Mouse (Mus musculus) gastrocnemius, postnatal 4 days (tissue): ENCODE results near the gene Dusp3. TPM values are rescaled to one million over a fixed set of nuclear protein-coding genes. Genes with fewer than 3 reads are reported as not detected.

ENCODE experiments used
- DNase-seq, 2 experiments: peaks; one replicate each; pipeline ENCODE4 v3.0.0; 2021 to 2022; ENCODE audit warnings: low spot score in 2 of 2, mixed read lengths in 2 of 2
- total RNA-seq, 2 experiments: library from RNA; stranded (reverse); gene quantifications; 2 replicates each; pipeline ENCODE4 v1.2.3; 2021

Gene Dusp3
- total RNA-seq, 2 experiments from 2014 or later: 140 to 145 TPM

DNA sequence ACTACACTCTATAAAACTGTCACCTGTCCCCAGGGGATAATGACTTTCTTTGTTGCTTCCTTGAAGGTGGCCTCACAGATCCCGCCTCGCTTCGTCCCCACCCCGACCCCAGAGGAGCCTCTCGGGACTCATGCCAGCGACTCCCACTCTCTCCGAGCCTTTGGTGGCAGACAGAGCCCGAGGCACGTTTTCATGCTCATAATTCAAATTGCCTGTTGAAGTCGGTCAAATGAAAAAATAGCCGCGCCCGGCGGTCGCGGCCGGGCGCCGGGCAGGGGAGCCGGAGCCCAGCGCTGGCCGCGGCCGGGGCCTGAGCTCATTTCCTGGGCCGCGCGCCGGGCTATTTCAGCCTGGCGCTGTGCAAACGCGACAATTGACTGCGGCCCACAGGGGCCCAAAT, 49.7 kb downstream of the Dusp3 start:
- DNase-seq: peak in 1 of 2 experiments; percentile 33

GRCm38 (mm10) chr11:101936421-101936820, 50.4 kb downstream of the Dusp3 start:
- DNase-seq: no peak

DNA sequence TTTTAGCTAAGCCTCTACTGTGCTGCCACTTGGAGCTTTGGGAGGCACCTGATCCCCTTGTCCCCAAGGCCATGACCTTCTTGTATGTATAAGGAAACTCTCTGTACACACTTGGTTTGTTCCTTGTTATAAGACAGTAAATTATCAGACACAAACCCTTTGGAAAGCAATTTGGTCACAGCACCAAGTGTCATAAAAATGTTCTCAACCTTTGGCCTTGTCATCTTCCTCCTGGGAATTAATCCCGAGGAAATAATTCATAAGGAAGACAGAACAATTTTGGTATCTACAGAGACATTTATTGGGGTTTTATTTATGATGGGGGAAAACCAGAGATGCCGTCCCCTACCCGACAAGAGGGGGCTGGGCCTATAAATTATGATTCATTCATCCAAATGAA, 51.1 kb downstream of the Dusp3 start:
- no peak for DNase-seq

- DNase-seq: no peak
Observed at GRCm38 (mm10) chr11:101931978-101932377, 54.8 kb downstream of the Dusp3 start.

DNA sequence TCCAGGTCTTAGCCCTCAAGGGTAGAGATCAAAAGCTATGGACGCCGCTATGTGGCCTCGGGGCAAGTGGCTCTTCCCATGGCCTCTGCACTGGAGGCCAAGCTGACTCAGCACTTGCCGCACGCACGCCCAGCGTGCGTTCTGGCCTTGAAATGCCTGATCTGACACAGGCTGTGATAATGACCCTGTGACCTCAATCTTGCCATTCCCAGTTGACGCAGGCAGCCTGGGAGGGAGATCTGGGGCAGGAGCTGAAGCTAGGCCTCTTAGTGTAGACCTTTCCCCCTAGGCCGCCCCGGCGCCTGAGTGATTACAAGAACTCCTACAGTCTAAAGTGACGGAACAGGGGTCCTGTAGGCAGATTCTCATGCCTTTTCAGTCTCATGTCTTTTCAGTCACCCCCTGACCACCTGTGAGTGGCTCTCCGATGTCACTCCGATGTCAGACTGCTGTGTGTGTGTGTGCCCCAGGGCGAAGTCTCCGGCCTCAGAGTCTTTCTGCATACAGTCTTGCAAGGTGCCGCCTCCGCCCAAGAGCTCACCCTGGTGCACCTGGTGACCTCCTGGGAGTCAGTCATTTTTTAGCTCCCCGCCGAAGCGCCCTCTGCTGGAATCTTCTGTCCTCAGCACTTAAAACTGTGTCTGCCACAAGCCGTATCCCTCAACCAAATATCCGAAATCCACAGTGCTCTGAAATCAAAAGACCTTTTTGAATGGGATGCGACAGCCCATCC, 58.6 kb downstream of the Dusp3 start:
- DNase-seq: no peak

DNA sequence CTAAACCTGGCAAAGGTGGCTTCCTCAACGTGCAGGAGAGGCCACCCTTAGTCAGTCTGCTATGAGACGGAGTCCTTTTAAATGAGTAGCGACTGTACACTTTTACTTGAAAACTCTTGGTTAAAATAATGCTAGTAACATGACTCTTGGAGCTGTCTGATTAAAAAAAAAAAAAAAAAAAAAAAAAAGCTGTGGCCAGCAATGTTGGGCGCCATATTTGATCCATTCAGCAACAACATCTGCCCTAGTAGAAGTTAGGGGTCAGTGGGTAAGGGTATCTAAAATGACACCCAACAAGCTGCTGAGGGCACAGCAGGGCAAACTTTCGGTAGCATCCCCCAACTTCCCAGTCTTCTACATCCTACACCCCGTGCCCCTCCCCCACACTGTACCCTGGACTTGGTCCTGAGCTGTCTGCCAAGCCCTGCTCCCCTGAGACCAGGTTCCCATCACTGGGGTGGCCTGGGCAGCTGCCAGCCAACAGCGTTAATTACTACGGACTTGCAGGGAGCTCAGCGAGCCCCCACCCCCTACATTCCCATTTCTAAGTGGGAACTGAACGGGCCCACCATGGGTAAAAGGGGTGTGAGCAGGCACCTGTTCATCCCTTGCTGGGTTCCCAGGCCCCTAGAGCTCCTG, 59.7 kb downstream of the Dusp3 start:
- no peak for DNase-seq

GRCm38 (mm10) chr11:101925636-101926035, 61.2 kb downstream of the Dusp3 start:
- no peak for DNase-seq

- no peak for DNase-seq
Observed at GRCm38 (mm10) chr11:101924441-101924976, 62.3 kb downstream of the Dusp3 start.

DNA sequence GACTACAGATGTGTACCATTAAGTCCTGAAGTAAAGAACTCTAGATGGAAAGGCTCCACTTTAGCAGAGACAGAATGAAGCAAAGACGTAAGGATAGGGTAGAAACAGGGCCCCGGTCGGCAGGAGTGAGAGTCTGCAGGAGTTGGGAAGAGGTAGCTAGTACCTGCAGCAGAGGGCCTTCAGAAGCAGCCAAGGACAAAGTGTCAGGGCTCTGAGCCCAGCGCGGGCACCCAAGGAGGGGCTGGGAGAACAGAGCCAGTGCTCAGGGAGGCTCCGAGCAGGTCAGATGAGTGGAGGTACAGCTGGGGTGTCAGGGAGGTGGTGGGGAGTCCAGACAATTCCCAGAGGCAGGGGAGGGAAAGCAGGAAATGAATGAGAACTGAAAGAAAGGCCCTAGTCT, 62.8 kb downstream of the Dusp3 start:
- no peak for DNase-seq

- peak in 1 of 2 experiments; percentile 24 for DNase-seq
Observed at GRCm38 (mm10) chr11:101921361-101921952, 65.4 kb downstream of the Dusp3 start.

Other genes starting within 250 kb of the Dusp3 start
- gene Etv4, start 201.6 kb downstream of the Dusp3 start, total RNA-seq: 10 to 100 TPM; 11.3 to 15.9 TPM
- 10 to 100 TPM; 17.7 to 20.4 TPM for gene Meox1, start 92.6 kb downstream of the Dusp3 start, total RNA-seq
- under 1 TPM in 1 of 2 experiments, not detected in 1; 0.16 TPM for gene Sost, start 20.0 kb downstream of the Dusp3 start, total RNA-seq
- not detected for gene Cfap97d1, start 2.7 kb downstream of the Dusp3 start, total RNA-seq
- 10 to 100 TPM; 55.8 to 95.9 TPM for gene Mpp3, start 41.4 kb upstream of the Dusp3 start, total RNA-seq
- gene Cd300lg, start 54.5 kb upstream of the Dusp3 start, total RNA-seq: 10 to 100 TPM; 12.8 to 13.2 TPM
- gene Mpp2, start 101.5 kb upstream of the Dusp3 start, total RNA-seq: 1 to 10 TPM; 1.7 to 2.5 TPM
- gene Ppy, start 114.3 kb upstream of the Dusp3 start, total RNA-seq: not detected
- not detected for gene Pyy, start 120.8 kb upstream of the Dusp3 start, total RNA-seq
- gene Nags, start 158.5 kb upstream of the Dusp3 start, total RNA-seq: under 1 TPM in 1 of 2 experiments, not detected in 1; 0.13 TPM
- 10 to 100 TPM; 15.1 to 16.1 TPM for gene Tmem101, start 169.4 kb upstream of the Dusp3 start, total RNA-seq
- 10 to 100 TPM; 75.1 to 78.3 TPM for gene Lsm12, start 198.3 kb upstream of the Dusp3 start, total RNA-seq
- gene G6pc3, start 202.6 kb upstream of the Dusp3 start, total RNA-seq: 10 to 100 TPM; 28.1 to 32.0 TPM
- 100 to 1,000 TPM; 110 to 112 TPM for gene Hdac5, start 243.2 kb upstream of the Dusp3 start, total RNA-seq